ENCODE assay signal across 21 mouse cellular contexts in the genomic region with DNA sequence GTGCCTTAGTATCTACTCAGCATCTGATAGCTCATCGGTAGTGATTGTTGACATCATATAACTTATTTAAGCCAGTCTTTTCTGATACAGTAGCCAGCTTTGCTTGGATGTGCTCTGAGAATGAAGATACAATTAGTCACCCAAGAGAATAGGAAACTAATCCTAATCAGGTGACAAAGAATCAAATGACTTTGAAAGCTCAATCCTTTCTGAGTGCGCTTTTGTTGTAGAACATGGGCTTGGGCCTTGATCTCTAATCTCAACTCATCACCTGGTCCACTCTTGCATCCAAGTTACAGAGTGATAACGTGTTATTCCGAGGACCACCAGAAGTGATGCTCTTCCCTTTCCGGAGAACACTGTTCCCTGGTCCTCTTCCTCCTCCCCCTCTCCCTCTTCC.
DNase-seq lines count a peak whose midpoint lies in the region; ATAC-seq and TF ChIP-seq lines count a peak whose summit lies in the region.
"Had no signal": no experiment of that assay in that cellular context is flagged by ENCODE, and none has a peak within 500 bp of the region (broad histone marks: within the 10 kb centered on the region; RNA-seq: fewer than 3 reads in every experiment).

No protein-coding gene starts in this region.

- no peak for ATAC-seq in forebrain, postnatal 0 days
- ATAC-seq in forebrain, embryonic 12.5 days (ENCODE audit: low FRiP score): no peak
- ATAC-seq in intestine, postnatal 0 days: no peak
- no peak for ATAC-seq in intestine, embryonic 16.5 days
- ATAC-seq in limb, embryonic 15.5 days (ENCODE audit: insufficient number of reproducible peaks, low FRiP score, low TSS enrichment, low read depth): no peak
- ATAC-seq: CD4-positive, CD25-positive, alpha-beta regulatory T cell, adult 4 months; Patski had no signal

- H3K4me1 ChIP-seq in forebrain, postnatal 0 days (ENCODE audit: insufficient read depth): no peaks in the 10 kb centered on the region
- 0 out of 2 replicates have a peak, but pooled peaks cover 4% of the 10 kb centered on the region for H3K4me1 ChIP-seq in forebrain, embryonic 12.5 days
- H3K4me1 ChIP-seq in intestine, postnatal 0 days (replicated peaks; ENCODE audit: control insufficient read depth, insufficient read depth, low read length): no peaks in the 10 kb centered on the region
- no peaks in the 10 kb centered on the region for H3K4me1 ChIP-seq in intestine, embryonic 16.5 days (ENCODE audit: control insufficient read depth, insufficient read depth, low read length)
- H3K4me1 ChIP-seq in limb, embryonic 15.5 days: peaks cover 17% of the 10 kb centered on the region
- H3K4me1 ChIP-seq in limb, embryonic 10.5 days: peaks cover 25% of the 10 kb centered on the region

- no peaks in the 10 kb centered on the region for H3K9me3 ChIP-seq in forebrain, postnatal 0 days (ENCODE audit: low read length)
- no peaks in the 10 kb centered on the region for H3K9me3 ChIP-seq in forebrain, embryonic 12.5 days
- no peaks in the 10 kb centered on the region for H3K9me3 ChIP-seq in intestine, postnatal 0 days (ENCODE audit: control insufficient read depth)
- no peaks in the 10 kb centered on the region for H3K9me3 ChIP-seq in intestine, embryonic 16.5 days (ENCODE audit: control insufficient read depth, low read length)
- no peaks in the 10 kb centered on the region for H3K9me3 ChIP-seq in limb, embryonic 15.5 days
- H3K9me3 ChIP-seq in limb, embryonic 10.5 days (replicated peaks): no peaks in the 10 kb centered on the region
- H3K9me3 ChIP-seq: G1E had no signal

- 82% methylated on average over 5 of the region's 5 CpGs for WGBS in forebrain, postnatal 0 days
- WGBS in forebrain, embryonic 12.5 days: 79% methylated on average over 5 of the region's 5 CpGs
- 87% methylated on average over 5 of the region's 5 CpGs for WGBS in intestine, postnatal 0 days
- 85% methylated on average over 5 of the region's 5 CpGs for whole genome bisulfite sequencing in intestine, embryonic 16.5 days
- 82% methylated on average over 5 of the region's 5 CpGs for WGBS in limb, embryonic 15.5 days
- WGBS in limb, embryonic 10.5 days: 83% methylated on average over 5 of the region's 5 CpGs

- no peaks in the 10 kb centered on the region for H3K36me3 ChIP-seq in forebrain, postnatal 0 days (ENCODE audit: insufficient read depth)
- no peaks in the 10 kb centered on the region for H3K36me3 ChIP-seq in forebrain, embryonic 12.5 days (replicated peaks)
- H3K36me3 ChIP-seq in intestine, postnatal 0 days (ENCODE audit: control insufficient read depth, insufficient read depth): no peaks in the 10 kb centered on the region
- no peaks in the 10 kb centered on the region for H3K36me3 ChIP-seq in intestine, embryonic 16.5 days (ENCODE audit: control insufficient read depth, insufficient read depth, low read length)
- H3K36me3 ChIP-seq in limb, embryonic 15.5 days: no peaks in the 10 kb centered on the region
- H3K36me3 ChIP-seq in limb, embryonic 10.5 days: no peaks in the 10 kb centered on the region
- H3K36me3 ChIP-seq: G1E had no signal

- 0 out of 2 replicates have a peak, but pooled peaks have one; percentile 14 for TF ChIP-seq CTCF in forebrain, postnatal 0 days (IDR thresholded peaks at IDR 0.05; ENCODE audit: low read depth)
- TF ChIP-seq CTCF in intestine, postnatal 0 days (IDR thresholded peaks at IDR 0.05; ENCODE audit: low read depth): 0 out of 2 replicates have a peak, but pooled peaks have one; percentile 5

- H3K4me3 ChIP-seq in forebrain, postnatal 0 days (ENCODE audit: low read depth, low read length): no peak overlapping the region
- no peak overlapping the region for H3K4me3 ChIP-seq in forebrain, embryonic 12.5 days (replicated peaks)
- no peak overlapping the region for H3K4me3 ChIP-seq in intestine, postnatal 0 days (ENCODE audit: low read depth, low read length)
- no peak overlapping the region for H3K4me3 ChIP-seq in intestine, embryonic 16.5 days (ENCODE audit: low read length)
- H3K4me3 ChIP-seq in limb, embryonic 15.5 days: no peak overlapping the region
- H3K4me3 ChIP-seq in limb, embryonic 10.5 days: no peak overlapping the region

- no peak overlapping the region for H3K27ac ChIP-seq in forebrain, postnatal 0 days (ENCODE audit: low read depth, low read length)
- H3K27ac ChIP-seq in forebrain, embryonic 12.5 days: no peak overlapping the region
- no peak overlapping the region for H3K27ac ChIP-seq in intestine, postnatal 0 days (ENCODE audit: low read depth, low read length)
- H3K27ac ChIP-seq in intestine, embryonic 16.5 days (ENCODE audit: low read length): no peak overlapping the region
- peak overlapping the region; percentile 22; the same call in 1 of the 2 replicates for H3K27ac ChIP-seq in limb, embryonic 15.5 days
- no peak overlapping the region for H3K27ac ChIP-seq in limb, embryonic 10.5 days

- H3K27me3 ChIP-seq in forebrain, postnatal 0 days (ENCODE audit: insufficient read depth, low read length): no peaks in the 10 kb centered on the region; the same call in 1 of the 2 replicates
- H3K27me3 ChIP-seq in forebrain, embryonic 12.5 days: no peaks in the 10 kb centered on the region
- H3K27me3 ChIP-seq in intestine, postnatal 0 days (replicated peaks; ENCODE audit: control insufficient read depth, insufficient read depth, low read length): no peaks in the 10 kb centered on the region
- no peaks in the 10 kb centered on the region for H3K27me3 ChIP-seq in intestine, embryonic 16.5 days (replicated peaks; ENCODE audit: control insufficient read depth, insufficient read depth, low read length)
- H3K27me3 ChIP-seq in limb, embryonic 15.5 days: no peaks in the 10 kb centered on the region
- H3K27me3 ChIP-seq in limb, embryonic 10.5 days (ENCODE audit: low read depth, poor library complexity, severe bottlenecking): no peaks in the 10 kb centered on the region

- no peak overlapping the region for H3K9ac ChIP-seq in forebrain, postnatal 0 days
- no peak overlapping the region for H3K9ac ChIP-seq in forebrain, embryonic 12.5 days
- H3K9ac ChIP-seq in intestine, postnatal 0 days (ENCODE audit: low read depth, low read length): no peak overlapping the region
- H3K9ac ChIP-seq in intestine, embryonic 16.5 days (ENCODE audit: low read depth, low read length): no peak overlapping the region
- no peak overlapping the region for H3K9ac ChIP-seq in limb, embryonic 15.5 days

- DNase-seq in forebrain, postnatal 0 days: no peak
- DNase-seq in limb, embryonic 10.5 days (ENCODE audit: low spot score): no peak
- peak; percentile 93 for DNase-seq in adipocyte (ENCODE audit: low spot score)
- DNase-seq in ovary, postnatal 14 days (ENCODE audit: low spot score): no peak
- DNase-seq: adrenal gland, adult 2 months; adrenal gland, adult 8-10 months; adrenal gland, postnatal 10 days; adrenal gland, postnatal 14 days; adrenal gland, postnatal 25 days; adrenal gland, postnatal 36 days; B cell, adult 2 months; cerebellum, adult 11 months; cerebellum, adult 11-12 months; cerebellum, adult 18-20 months had no signal

- H3K4me2 ChIP-seq in forebrain, postnatal 0 days (ENCODE audit: low read depth): no peak overlapping the region
- H3K4me2 ChIP-seq in forebrain, embryonic 12.5 days: no peak overlapping the region
- H3K4me2 ChIP-seq in intestine, postnatal 0 days (replicated peaks; ENCODE audit: low read depth): no peak overlapping the region
- no peak overlapping the region for H3K4me2 ChIP-seq in intestine, embryonic 16.5 days (ENCODE audit: low read depth, low read length)
- H3K4me2 ChIP-seq in limb, embryonic 15.5 days: no peak overlapping the region
